Mouse (Mus musculus): Measurements from ENCODE around the gene 1700008P02Rik. TPM values are rescaled to one million over a fixed set of nuclear protein-coding genes. Genes with fewer than 3 reads are reported as not detected.
"Not testable (repeated sequence)": the region's sequence is repeated elsewhere in the genome, so short reads cannot be mapped to it uniquely, and the experiment has no call there.

The 1700008P02Rik gene
- total RNA-seq (2012; rRNA removed) (not detected in 2 replicates), polyA plus RNA-seq (2012; ENCODE audit: insufficient read depth in 1 of 2, insufficient read length in 2 of 2, low read depth in 1 of 2, low replicate concordance in 2 of 2, missing spikeins in 1 of 2) (not detected)

DNA sequence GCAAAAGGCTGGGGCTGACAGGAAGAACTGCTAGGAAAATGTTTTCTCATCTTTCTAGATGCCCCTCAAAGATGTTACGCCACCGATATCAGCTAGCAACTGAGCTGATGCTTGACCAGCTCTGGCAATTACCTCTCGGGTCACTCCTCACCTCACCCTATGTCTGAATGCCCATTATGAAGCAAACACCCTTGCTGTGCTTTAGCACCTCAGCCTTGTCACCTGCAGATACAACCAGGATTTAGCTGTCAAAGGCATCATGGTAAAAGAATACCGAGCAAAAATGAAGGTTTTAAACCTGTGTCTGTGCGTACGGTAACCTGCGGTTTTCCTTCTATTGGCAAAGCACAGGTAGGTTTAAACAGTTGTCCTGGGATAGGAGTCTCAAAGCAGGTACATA, at the start of gene 1700008P02Rik:
TSS of gene 1700008P02Rik (minus strand) at position 101 of the 400 bp plus-strand sequence.
- no peak for TF ChIP-seq SMC3 (IDR thresholded peaks at IDR 0.05; ENCODE audit: low read depth, low read length)
- no peak for TF ChIP-seq MAX (IDR thresholded peaks at IDR 0.05; ENCODE audit: low read length)
- Histone ChIP-seq H3K27ac (ENCODE audit: control insufficient read depth, low read depth, low read length) (no peak within 1 kb of the TSS), H3K4me3 (ENCODE audit: control insufficient read depth in 1 of 2, insufficient read depth in 1 of 2, low read depth in 2 of 2, low read length in 2 of 2) (no peak within 1 kb of the TSS), H3K4me1 (ENCODE audit: control insufficient read depth in 1 of 2, insufficient read depth in 2 of 2, low read length in 2 of 2) (no peaks in the 10 kb centered on the region), H3K79me2 (ENCODE audit: control insufficient read depth, insufficient read depth, low read length, poor library complexity) (no peaks in the 10 kb centered on the region), H3K9ac (ENCODE audit: control insufficient read depth, low read depth, low read length, poor library complexity, severe bottlenecking) (no peak within 1 kb of the TSS), H3K27me3 (ENCODE audit: control insufficient read depth in 1 of 2, insufficient read depth in 2 of 2, low read length in 2 of 2) (no peaks in the 10 kb centered on the region), H3K9me3 (replicated peaks; ENCODE audit: insufficient read depth, low read length) (no peaks in the 10 kb centered on the region), H3K36me3 (ENCODE audit: control insufficient read depth in 1 of 2, insufficient read depth in 2 of 2, low read length in 2 of 2) (no peaks in the 10 kb centered on the region)
- no peak for DNase-seq (ENCODE audit: low read depth, low spot score)

DNA sequence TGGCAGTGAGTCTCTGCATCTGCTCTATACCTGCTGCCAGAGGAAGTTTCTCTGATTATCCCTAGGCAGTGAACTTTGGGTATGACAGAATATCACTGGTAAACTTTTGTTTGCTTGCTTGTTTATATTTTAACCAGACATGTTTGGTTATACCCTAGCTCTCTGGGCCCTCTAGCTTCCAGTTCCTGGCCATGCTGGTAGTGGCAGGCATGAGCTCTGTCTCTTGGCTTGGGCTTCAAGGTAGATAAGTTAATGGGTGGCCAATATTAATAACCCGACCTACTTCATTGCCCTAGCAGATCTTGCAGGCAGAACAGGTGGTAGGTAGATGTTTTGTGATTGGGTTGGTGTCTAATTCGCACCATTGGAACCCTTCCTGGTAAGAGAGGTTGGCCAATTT, 29.2 kb upstream of the 1700008P02Rik start:
- Histone ChIP-seq H3K27ac (ENCODE audit: control insufficient read depth, low read depth, low read length) (no peak overlapping the region), H3K4me1 (ENCODE audit: control insufficient read depth in 1 of 2, insufficient read depth in 2 of 2, low read length in 2 of 2) (no peaks in the 10 kb centered on the region), H3K79me2 (ENCODE audit: control insufficient read depth, insufficient read depth, low read length, poor library complexity) (no peaks in the 10 kb centered on the region), H3K4me3 (ENCODE audit: control insufficient read depth in 1 of 2, insufficient read depth in 1 of 2, low read depth in 2 of 2, low read length in 2 of 2) (no peak overlapping the region), H3K9ac (ENCODE audit: control insufficient read depth, low read depth, low read length, poor library complexity, severe bottlenecking) (no peak overlapping the region), H3K9me3 (replicated peaks; ENCODE audit: insufficient read depth, low read length) (no peaks in the 10 kb centered on the region), H3K27me3 (ENCODE audit: control insufficient read depth in 1 of 2, insufficient read depth in 2 of 2, low read length in 2 of 2) (no peaks in the 10 kb centered on the region), H3K36me3 (ENCODE audit: control insufficient read depth in 1 of 2, insufficient read depth in 2 of 2, low read length in 2 of 2) (no peaks in the 10 kb centered on the region)
- no peak for DNase-seq (ENCODE audit: low read depth, low spot score)
- TF ChIP-seq MYC (IDR thresholded peaks at IDR 0.05; ENCODE audit: low read depth, low read length) (no peak), EP300 (IDR thresholded peaks at IDR 0.05; ENCODE audit: low read depth in 1 of 2, low read length in 2 of 2) (no peak), KAT2A (conservative IDR thresholded peaks at IDR 0.05; ENCODE audit: low read depth, low read length) (no peak), BHLHE40 (IDR thresholded peaks at IDR 0.05; ENCODE audit: borderline replicate concordance, low read depth, low read length) (no peak), JUND (IDR thresholded peaks at IDR 0.05; ENCODE audit: low read depth, low read length) (no peak), NRF1 (IDR thresholded peaks at IDR 0.05; ENCODE audit: insufficient read depth, low read depth, low read length, poor library complexity, severe bottlenecking) (no peak)

DNA sequence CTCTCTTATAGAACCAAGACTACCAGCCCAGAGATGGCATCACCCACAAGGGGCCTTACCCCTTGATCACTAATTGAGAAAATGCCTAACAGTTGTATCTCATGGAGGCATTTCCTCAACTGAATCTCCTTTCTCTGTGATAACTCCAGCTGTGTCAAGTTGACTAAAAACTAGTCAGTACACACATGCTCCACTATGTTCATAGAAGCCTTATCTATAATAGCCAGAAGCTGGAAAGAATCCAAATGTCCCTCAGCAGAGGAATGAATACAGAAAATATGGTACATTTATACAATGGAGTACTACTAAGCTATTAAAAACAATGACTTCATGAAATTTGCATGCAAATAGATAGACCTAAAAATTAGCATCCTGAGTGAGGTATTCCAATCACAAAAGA, 17.9 kb upstream of the 1700008P02Rik start:
- not testable (repeated sequence) for H3K9me3 ChIP-seq (replicated peaks; ENCODE audit: insufficient read depth, low read length); H3K79me2 ChIP-seq (ENCODE audit: control insufficient read depth, insufficient read depth, low read length, poor library complexity); H3K9ac ChIP-seq (ENCODE audit: control insufficient read depth, low read depth, low read length, poor library complexity, severe bottlenecking); H3K4me3 ChIP-seq (ENCODE audit: control insufficient read depth in 1 of 2, insufficient read depth in 1 of 2, low read depth in 2 of 2, low read length in 2 of 2); H3K36me3 ChIP-seq (ENCODE audit: control insufficient read depth in 1 of 2, insufficient read depth in 2 of 2, low read length in 2 of 2); H3K27ac ChIP-seq (ENCODE audit: control insufficient read depth, low read depth, low read length); H3K4me1 ChIP-seq (ENCODE audit: control insufficient read depth in 1 of 2, insufficient read depth in 2 of 2, low read length in 2 of 2); H3K27me3 ChIP-seq (ENCODE audit: control insufficient read depth in 1 of 2, insufficient read depth in 2 of 2, low read length in 2 of 2)
- DNase-seq (ENCODE audit: low read depth, low spot score): peak; percentile 60
- TF ChIP-seq TCF12 (IDR thresholded peaks at IDR 0.05; ENCODE audit: low read depth, low read length) (peak; percentile 80), TAL1 (IDR thresholded peaks at IDR 0.05; ENCODE audit: low read length) (peak; percentile 25; the same call in 1 of the 2 replicates), GATA1 (IDR thresholded peaks at IDR 0.05; ENCODE audit: low read depth, low read length) (peak; percentile 75), EP300 (IDR thresholded peaks at IDR 0.05; ENCODE audit: low read depth in 1 of 2, low read length in 2 of 2) (peak; percentile 75 to 77), ETS1 (IDR thresholded peaks at IDR 0.05; ENCODE audit: low read depth, low read length) (peak; percentile 59), MYB (IDR thresholded peaks at IDR 0.05; ENCODE audit: low read depth, low read length) (peak; percentile 57; the same call in 1 of the 2 replicates)
